Mouse (Mus musculus) heart, embryonic 14.5 days (tissue): ENCODE results near the gene AY358078. TPM values are rescaled to one million over a fixed set of nuclear protein-coding genes. Genes with fewer than 3 reads are reported as not detected.
"Not testable (repeated sequence)": the region's sequence is repeated elsewhere in the genome, so short reads cannot be mapped to it uniquely, and the experiment has no call there.

Experiments
- ATAC-seq: fragments of 200-750 bp; cut with Nextera tagmentation; 2 replicates; pipeline ENCODE4 v1.8.0; 2017; ENCODE audit warnings: low read depth, moderate TSS enrichment; ENCODE audit not compliant: insufficient number of reproducible peaks, insufficient read depth, low FRiP score
- H3K27ac ChIP-seq, 2 experiments: fragments of 200-500 bp in 1 of 2; fragments of 300-500 bp in 1 of 2; sonication (generic) in 1 of 2; replicated peaks in 1 of 2; 2 replicates each; pipeline ENCODE4 v1.5.1; 2012 to 2014; ENCODE audit warnings: low read depth in 2 of 2, low read length in 2 of 2, control low read depth in 1 of 2, mild to moderate bottlenecking in 1 of 2, mixed read lengths in 1 of 2; ENCODE audit not compliant: control insufficient read depth in 1 of 2, insufficient read depth in 1 of 2
- H3K27me3 ChIP-seq: fragments of 300-500 bp; sonication (generic); 2 replicates; pipeline ENCODE4 v1.6.1; 2014; ENCODE audit warnings: mild to moderate bottlenecking, low read length, control low read depth; ENCODE audit not compliant: control insufficient read depth, insufficient read depth
- H3K36me3 ChIP-seq: fragments of 300-500 bp; sonication (generic); 2 replicates; pipeline ENCODE4 v1.6.1; 2014; ENCODE audit warnings: mild to moderate bottlenecking, control low read depth, low read length, mixed read lengths; ENCODE audit not compliant: control insufficient read depth, insufficient read depth
- H3K4me1 ChIP-seq, 2 experiments: fragments of 200-500 bp in 1 of 2; fragments of 300-500 bp in 1 of 2; sonication (generic) in 1 of 2; 2 replicates each; pipeline ENCODE4 v1.6.1; 2012 to 2014; ENCODE audit warnings: low read length in 2 of 2, control low read depth in 1 of 2, mixed read lengths in 1 of 2; ENCODE audit not compliant: control insufficient read depth in 2 of 2, insufficient read depth in 2 of 2
- H3K4me2 ChIP-seq: fragments of 300-500 bp; sonication (generic); 2 replicates; pipeline ENCODE4 v1.6.1; 2014; ENCODE audit warnings: mild to moderate bottlenecking, low read length
- H3K4me3 ChIP-seq, 2 experiments: fragments of 200-500 bp in 1 of 2; fragments of 300-500 bp in 1 of 2; sonication (generic) in 1 of 2; 2 replicates each; pipeline ENCODE4 v1.5.1; 2012 to 2014; ENCODE audit warnings: low read length in 2 of 2, mild to moderate bottlenecking in 2 of 2, control low read depth in 1 of 2, low read depth in 1 of 2, moderate library complexity in 1 of 2; ENCODE audit not compliant: control insufficient read depth in 1 of 2, insufficient read depth in 1 of 2
- H3K9ac ChIP-seq: fragments of 300-500 bp; sonication (generic); 2 replicates; pipeline ENCODE4 v1.6.1; 2014; ENCODE audit warnings: mild to moderate bottlenecking, low read length
- H3K9me3 ChIP-seq: fragments of 300-500 bp; sonication (generic); 2 replicates; pipeline ENCODE4 v1.6.1; 2016; ENCODE audit warnings: low read length, control low read depth; ENCODE audit not compliant: control insufficient read depth
- whole genome bisulfite sequencing: fragments of 180-500 bp; shearing (Covaris S2); extraction: QIAGEN DNeasy Blood & Tissue Kit; methylation state at CpG from one replicate; pipeline ENCODE4 v1.1.7; 2014; 5-methylcytosine and 5-hydroxymethylcytosine counted together
- polyA plus RNA-seq: library from polyadenylated mRNA; unstranded; fragments of >200 nt; fragmentation: Nextera tagmentation; extraction: Ambion mirVana; gene quantifications from 2 replicates; pipeline ENCODE4 v1.2.1, GENCODE M21; 2014

AY358078 gene
- polyA plus RNA-seq, 1 experiment from 2014 or later, result not detected

GRCm38 (mm10) chr14:51789196-51789595 is 10.7 kb upstream of the AY358078 start:
- no peaks in the 10 kb centered on the region for H3K27me3 ChIP-seq
- no peak for ATAC-seq
- H3K9ac ChIP-seq, result no peak overlapping the region
- H3K36me3 ChIP-seq, result no peaks in the 10 kb centered on the region
- 86% methylated on average over 2 of the region's 2 CpGs for WGBS
- no peaks in the 10 kb centered on the region for H3K9me3 ChIP-seq
- no peak overlapping the region for H3K4me3 ChIP-seq
- H3K4me2 ChIP-seq, result no peak overlapping the region
- H3K4me1 ChIP-seq, result peaks cover 2 to 11% of the 10 kb centered on the region in 2 experiments; a peak in 2 of 4 replicates
- H3K27ac ChIP-seq, result no peak overlapping the region

DNA sequence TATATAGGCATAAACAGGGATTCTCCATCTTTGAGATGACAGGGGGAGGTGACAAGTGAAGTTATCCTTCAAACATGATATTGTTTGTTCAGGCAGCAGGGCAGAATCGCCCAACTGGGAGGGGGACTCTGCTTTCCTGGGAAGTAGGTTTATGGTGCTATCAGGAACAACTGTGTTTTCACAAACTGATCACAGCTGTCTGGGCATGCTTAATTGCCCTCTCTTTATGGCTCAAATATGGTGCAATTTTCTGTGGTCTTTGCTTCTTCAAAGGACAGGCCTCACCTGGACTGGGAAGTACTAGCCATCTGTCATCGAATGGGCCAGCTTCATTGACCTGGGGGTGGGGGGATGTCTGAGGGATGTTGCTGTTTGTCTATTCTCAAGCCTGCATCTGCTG is 5.7 kb upstream of the AY358078 start:
- WGBS, result 73% methylated on average over 2 of the region's 2 CpGs
- H3K4me1 ChIP-seq, result no peaks in the 10 kb centered on the region
- no peaks in the 10 kb centered on the region for H3K27me3 ChIP-seq
- H3K27ac ChIP-seq, result no peak overlapping the region
- no peak overlapping the region for H3K4me3 ChIP-seq
- ATAC-seq, result no peak
- H3K9me3 ChIP-seq, result no peaks in the 10 kb centered on the region
- no peak overlapping the region for H3K9ac ChIP-seq
- H3K4me2 ChIP-seq, result no peak overlapping the region
- H3K36me3 ChIP-seq, result no peaks in the 10 kb centered on the region

DNA sequence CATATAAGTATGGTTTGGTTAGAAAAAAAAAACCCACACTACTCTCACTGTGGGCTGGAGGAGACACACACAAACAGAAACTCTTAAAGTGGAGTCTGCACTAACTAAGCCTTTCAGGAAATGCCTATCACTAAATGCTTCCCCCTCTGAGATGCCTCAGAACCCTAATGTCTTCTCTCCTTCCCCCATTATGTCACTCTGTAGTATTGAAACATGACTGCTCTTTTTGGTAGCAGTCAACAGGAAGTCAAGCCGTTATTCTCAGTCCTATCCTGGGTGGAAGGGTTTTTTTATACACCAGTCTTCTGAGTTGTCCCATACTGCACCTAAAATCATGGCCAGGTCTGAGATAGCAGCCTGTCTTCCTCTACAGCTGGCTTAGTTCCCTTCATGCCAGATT is 26.8 kb downstream of the AY358078 start:
- no peaks in the 10 kb centered on the region for H3K4me1 ChIP-seq
- H3K4me2 ChIP-seq, result no peak overlapping the region
- no peaks in the 10 kb centered on the region for H3K36me3 ChIP-seq
- no peak overlapping the region for H3K9ac ChIP-seq
- H3K4me3 ChIP-seq, result no peak overlapping the region
- no peaks in the 10 kb centered on the region for H3K9me3 ChIP-seq
- no peak for ATAC-seq
- H3K27ac ChIP-seq, result no peak overlapping the region
- WGBS, result 39% methylated on average over 1 of the region's 1 CpGs
- no peaks in the 10 kb centered on the region for H3K27me3 ChIP-seq

- not testable (repeated sequence) for H3K4me2 ChIP-seq, H3K36me3 ChIP-seq, H3K27ac ChIP-seq, H3K27me3 ChIP-seq, H3K4me1 ChIP-seq, ATAC-seq, H3K4me3 ChIP-seq, H3K9ac ChIP-seq, H3K9me3 ChIP-seq
- 20% methylated on average over 5 of the region's 5 CpGs for WGBS
Measured at GRCm38 (mm10) chr14:51827842-51828241, 28.0 kb downstream of the AY358078 start.

DNA sequence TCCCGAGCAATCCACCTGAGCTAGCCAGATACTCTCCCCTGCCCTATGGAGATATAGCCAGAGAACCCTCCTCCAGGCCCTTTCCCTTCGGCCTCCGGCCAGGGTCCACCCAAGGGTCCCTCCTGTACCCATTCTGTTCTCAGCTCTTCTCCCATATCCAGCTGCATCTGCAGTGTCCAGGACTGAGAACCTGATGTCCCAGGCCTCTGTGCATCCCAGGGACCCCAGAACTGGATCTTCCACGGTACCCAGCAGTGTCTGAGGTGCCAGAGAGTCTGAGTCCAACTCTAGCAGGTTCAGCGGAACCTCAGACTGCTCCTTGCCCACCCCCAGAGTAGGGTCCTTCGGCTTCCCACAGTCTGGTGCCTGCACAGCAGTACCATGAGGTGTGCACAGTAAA is 29.3 kb downstream of the AY358078 start:
- no peaks in the 10 kb centered on the region for H3K4me1 ChIP-seq
- WGBS, result 67% methylated on average over 6 of the region's 6 CpGs
- no peaks in the 10 kb centered on the region for H3K9me3 ChIP-seq
- no peak overlapping the region for H3K4me3 ChIP-seq
- ATAC-seq, result no peak; the same call in 1 of the 2 replicates
- H3K4me2 ChIP-seq, result no peak overlapping the region
- H3K27me3 ChIP-seq, result no peaks in the 10 kb centered on the region
- no peak overlapping the region for H3K27ac ChIP-seq
- H3K9ac ChIP-seq, result no peak overlapping the region
- H3K36me3 ChIP-seq, result no peaks in the 10 kb centered on the region

GRCm38 (mm10) chr14:51838480-51838879 is 38.6 kb downstream of the AY358078 start:
- not testable (repeated sequence) for H3K9ac ChIP-seq, H3K27me3 ChIP-seq, H3K4me2 ChIP-seq, H3K9me3 ChIP-seq, H3K4me1 ChIP-seq, H3K27ac ChIP-seq, ATAC-seq, H3K36me3 ChIP-seq, H3K4me3 ChIP-seq
- 18% methylated on average over 2 of the region's 2 CpGs for WGBS

DNA sequence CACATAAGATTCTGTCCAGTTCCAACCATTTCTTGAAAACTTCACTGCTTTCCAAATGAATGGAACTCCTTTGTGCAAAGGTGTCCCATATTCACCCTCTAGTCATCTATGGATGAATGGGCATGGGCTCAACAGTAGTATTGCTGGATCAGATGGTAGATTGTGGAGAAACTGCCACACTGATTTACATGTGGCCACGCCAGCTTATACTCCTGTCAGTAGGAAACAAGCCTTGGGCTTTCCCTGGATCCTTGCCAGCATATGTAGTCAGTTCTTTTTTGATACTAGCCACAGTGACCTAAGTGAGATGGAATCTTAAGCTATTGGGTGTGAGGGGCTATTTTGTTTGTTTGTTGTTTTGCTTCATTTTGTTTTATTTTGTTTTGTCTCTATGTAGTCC is 42.4 kb downstream of the AY358078 start:
- ATAC-seq, result no peak
- Histone ChIP-seq H3K9me3 (no peaks in the 10 kb centered on the region), H3K4me1 (no peaks in the 10 kb centered on the region), H3K27me3 (no peaks in the 10 kb centered on the region), H3K9ac (no peak overlapping the region), H3K4me2 (no peak overlapping the region), H3K36me3 (no peaks in the 10 kb centered on the region), H3K27ac (no peak overlapping the region), H3K4me3 (no peak overlapping the region)
- 56% methylated on average over 1 of the region's 1 CpGs for WGBS

- no peak for ATAC-seq
- Histone ChIP-seq H3K27me3 (no peaks in the 10 kb centered on the region), H3K9ac (no peak overlapping the region), H3K4me1 (no peaks in the 10 kb centered on the region), H3K4me2 (no peak overlapping the region), H3K27ac (no peak overlapping the region), H3K4me3 (no peak overlapping the region), H3K36me3 (no peaks in the 10 kb centered on the region), H3K9me3 (no peaks in the 10 kb centered on the region)
- 89% methylated on average over 2 of the region's 2 CpGs for WGBS
Measured at GRCm38 (mm10) chr14:51842781-51843180, 42.9 kb downstream of the AY358078 start.
